In the genomic region with DNA sequence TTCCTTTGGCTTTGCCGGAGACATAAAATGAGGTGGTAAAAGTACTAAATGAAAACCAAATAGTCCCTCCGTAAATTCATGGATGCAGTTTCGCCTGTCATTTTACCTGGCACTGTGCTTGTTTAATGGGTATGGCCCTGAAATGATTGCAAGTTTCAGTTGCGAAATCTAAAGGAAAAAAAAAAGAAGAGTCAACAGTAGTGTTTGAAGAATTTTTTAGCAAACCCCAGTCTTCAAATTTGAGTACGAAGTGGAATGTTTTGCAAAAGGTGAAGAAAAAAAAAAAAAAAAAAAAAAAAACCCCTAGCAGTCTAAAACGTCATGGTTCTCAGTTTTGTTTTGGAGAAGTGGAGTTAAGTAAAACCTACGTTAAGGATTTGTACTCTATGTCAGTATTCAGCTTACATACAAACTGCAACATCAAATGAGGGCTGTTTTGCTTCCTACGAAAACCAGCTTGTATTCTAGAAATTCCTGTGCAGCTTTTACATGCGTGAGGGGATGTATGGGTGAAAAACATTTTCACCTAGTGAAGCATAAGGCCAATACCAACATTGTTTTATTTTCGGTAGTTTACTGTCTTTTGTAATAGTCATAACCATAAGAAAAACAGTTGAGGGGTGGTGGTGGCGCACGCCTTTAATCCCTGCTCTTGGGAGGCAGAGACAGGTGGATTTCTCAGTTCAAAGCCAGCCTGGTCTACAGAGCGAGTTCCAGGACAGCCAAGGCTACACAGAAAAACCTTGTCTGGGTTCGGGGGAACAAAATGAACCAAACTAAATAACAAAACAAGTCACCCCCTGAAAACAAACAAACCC, we compare ENCODE assay signal across 9 mouse cellular contexts. TPM values are rescaled to one million over a fixed set of nuclear protein-coding genes. Genes with fewer than 3 reads are reported as not detected.
DNase-seq lines count a peak whose midpoint lies in the region; ATAC-seq lines count a peak whose summit lies in the region.
"Had no signal": no experiment of that assay in that cellular context is flagged by ENCODE, and none has a peak within 500 bp of the region (broad histone marks: within the 10 kb centered on the region; RNA-seq: fewer than 3 reads in every experiment).

No protein-coding gene starts in this region.

- H3K4me3 ChIP-seq in embryonic facial prominence, embryonic 15.5 days (replicated peaks): peak overlapping the region; percentile 85
- peak overlapping the region; percentile 71 for H3K4me3 ChIP-seq in limb, embryonic 13.5 days
- peak overlapping the region; percentile 83 for H3K4me3 ChIP-seq in stomach, embryonic 15.5 days (replicated peaks)

- H3K9me3 ChIP-seq in embryonic facial prominence, embryonic 15.5 days (replicated peaks): no peaks in the 10 kb centered on the region
- no peaks in the 10 kb centered on the region for H3K9me3 ChIP-seq in limb, embryonic 13.5 days
- H3K9me3 ChIP-seq in stomach, embryonic 15.5 days: no peaks in the 10 kb centered on the region

- peak overlapping the region; percentile 63 for H3K4me2 ChIP-seq in embryonic facial prominence, embryonic 15.5 days (replicated peaks)
- H3K4me2 ChIP-seq in limb, embryonic 13.5 days (replicated peaks): peak overlapping the region; percentile 66
- H3K4me2 ChIP-seq in stomach, embryonic 15.5 days: peak overlapping the region; percentile 74

- no peaks in the 10 kb centered on the region for H3K36me3 ChIP-seq in embryonic facial prominence, embryonic 15.5 days
- no peaks in the 10 kb centered on the region for H3K36me3 ChIP-seq in limb, embryonic 13.5 days
- no peaks in the 10 kb centered on the region for H3K36me3 ChIP-seq in stomach, embryonic 15.5 days

- H3K9ac ChIP-seq in embryonic facial prominence, embryonic 15.5 days: no peak overlapping the region
- peak overlapping the region; percentile 92 for H3K9ac ChIP-seq in limb, embryonic 13.5 days
- H3K9ac ChIP-seq in stomach, embryonic 15.5 days: peak overlapping the region; percentile 81; the same call in 1 of the 2 replicates

- H3K27me3 ChIP-seq in embryonic facial prominence, embryonic 15.5 days: no peaks in the 10 kb centered on the region
- H3K27me3 ChIP-seq in limb, embryonic 13.5 days: no peaks in the 10 kb centered on the region
- no peaks in the 10 kb centered on the region for H3K27me3 ChIP-seq in stomach, embryonic 15.5 days (replicated peaks)
- H3K27me3 ChIP-seq: Patski had no signal

- H3K4me1 ChIP-seq in embryonic facial prominence, embryonic 15.5 days: 0 out of 2 replicates have a peak, but pooled peaks cover 7% of the 10 kb centered on the region
- H3K4me1 ChIP-seq in limb, embryonic 13.5 days: peaks cover 10% of the 10 kb centered on the region
- H3K4me1 ChIP-seq in stomach, embryonic 15.5 days: no peaks in the 10 kb centered on the region

- DNase-seq in embryo, embryonic 10 days (ENCODE audit: low spot score): peak; percentile 7
- no peak for DNase-seq in embryo, embryonic 9.5 days (ENCODE audit: extremely low spot score)
- peak; percentile 63 for DNase-seq in A20 (ENCODE audit: low read depth, low spot score)
- no peak for DNase-seq in adrenal gland, postnatal 10 days
- no peak for DNase-seq in urinary bladder, postnatal 14 days (ENCODE audit: low spot score)

- WGBS in embryonic facial prominence, embryonic 15.5 days: 32% methylated on average over 14 of the region's 14 CpGs
- WGBS in limb, embryonic 13.5 days: 39% methylated on average over 14 of the region's 14 CpGs
- WGBS in stomach, embryonic 15.5 days: 34% methylated on average over 14 of the region's 14 CpGs

- ATAC-seq in embryonic facial prominence, embryonic 15.5 days (ENCODE audit: insufficient number of reproducible peaks, low FRiP score, low TSS enrichment, low read depth): no peak
- no peak for ATAC-seq in limb, embryonic 13.5 days (ENCODE audit: low FRiP score, low read depth)
- ATAC-seq in stomach, embryonic 15.5 days (ENCODE audit: insufficient read depth, low FRiP score, low read depth): no peak

- H3K27ac ChIP-seq in embryonic facial prominence, embryonic 15.5 days (replicated peaks): peak overlapping the region; percentile 99; the same call in 1 of the 2 replicates
- H3K27ac ChIP-seq in limb, embryonic 13.5 days: peak overlapping the region; percentile 98; the same call in 1 of the 2 replicates
- peak overlapping the region; percentile 100 for H3K27ac ChIP-seq in stomach, embryonic 15.5 days

RNA-seq across cellular contexts. Expression of a gene that starts 1.6 kb away (rescaled TPM):
- polyA plus RNA-seq in embryonic facial prominence, embryonic 15.5 days (2015; fragmentation: Nextera tagmentation; extraction: Ambion mirVana): 12.7 and 13.2 TPM in 2 replicates
- polyA plus RNA-seq in limb, embryonic 13.5 days (2015; fragmentation: Nextera tagmentation; extraction: Ambion mirVana): 13.7 and 15.6 TPM in 2 replicates
- 17.1 and 17.4 TPM in 2 replicates for polyA plus RNA-seq in stomach, embryonic 15.5 days (2015; fragmentation: Nextera tagmentation; extraction: Ambion mirVana)
- total RNA-seq in adrenal gland, postnatal 10 days (2021): 100 to 1,000 TPM in 1 of 2 experiments, 10 to 100 TPM in 1; 92.3 to 110 TPM

RNA-seq across cellular contexts. Expression of a gene that starts 12.3 kb away (rescaled TPM):
- polyA plus RNA-seq in embryonic facial prominence, embryonic 15.5 days (2015; fragmentation: Nextera tagmentation; extraction: Ambion mirVana): 138 and 139 TPM in 2 replicates
- 102 and 106 TPM in 2 replicates for polyA plus RNA-seq in limb, embryonic 13.5 days (2015; fragmentation: Nextera tagmentation; extraction: Ambion mirVana)
- 140 and 149 TPM in 2 replicates for polyA plus RNA-seq in stomach, embryonic 15.5 days (2015; fragmentation: Nextera tagmentation; extraction: Ambion mirVana)
- total RNA-seq in adrenal gland, postnatal 10 days (2021): 100 to 1,000 TPM; 128 to 139 TPM

Comparison
In these comparisons a context has a peak if more than half of its experiments do, and no peak if none do; other contexts are left out.
1. DNase-seq: peak in embryo, embryonic 10 days (single experiment) and A20 (single experiment); none in embryo, embryonic 9.5 days (single experiment), adrenal gland, postnatal 10 days (single experiment) and urinary bladder, postnatal 14 days (single experiment).
2. Peak in every context shown above with its lines, with median percentiles within 50 percentile points of each other: H3K27ac ChIP-seq, H3K4me2 ChIP-seq and H3K4me3 ChIP-seq.